Mouse (Mus musculus) neutrophil, adult 65 days (primary cell): Measurements from ENCODE around the gene Gm7980. TPM values are rescaled to one million over a fixed set of nuclear protein-coding genes. Genes with fewer than 3 reads are reported as not detected.

Experiments used
- total RNA-seq: library from RNA; stranded (reverse); gene quantifications from 2 replicates; pipeline ENCODE4 v1.2.4, GENCODE M21; 2023

Gm7980 gene
- not detected in 2 replicates for total RNA-seq

GRCm38 (mm10) chr14:41907190-41907589 lies at the start of gene Gm7980:
Gm7980 (minus strand) TSS chr14:41907290.

GRCm38 (mm10) chr14:41943695-41944094 lies 36.6 kb upstream of the Gm7980 start, which contains the start of gene 1700024B05Rik:
1700024B05Rik (plus strand) TSS chr14:41943995.

DNA sequence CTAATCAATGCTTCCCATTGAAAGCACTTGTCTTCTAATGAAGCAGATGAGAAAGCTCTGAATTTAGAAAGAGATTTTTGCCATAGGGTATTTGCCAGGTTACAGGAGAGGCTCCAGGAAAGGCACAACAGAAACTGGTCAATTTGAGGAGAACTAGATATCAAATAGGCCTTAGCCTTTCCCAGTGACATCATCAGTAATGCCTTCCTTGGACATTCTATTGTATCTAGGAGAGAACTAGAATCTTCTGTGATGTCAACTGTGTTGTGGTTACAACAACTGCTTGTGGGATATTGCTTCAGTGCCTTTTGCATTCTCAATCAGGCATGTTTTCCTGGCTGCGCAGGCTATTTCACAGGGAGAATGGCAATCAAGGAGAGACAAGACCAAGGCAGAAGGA lies 17.6 kb upstream of the Gm7980 start, which contains the start of gene 1700049E17Rik1:
Gene 1700049E17Rik1, plus strand, starts transcription at position 301 of the 400 bp plus-strand sequence.

Other genes with a start within 250 kb of the Gm7980 start
- gene Gm8068, start 205.4 kb downstream of the Gm7980 start, total RNA-seq, result not detected in 2 replicates
- gene Gm7929, start 156.7 kb downstream of the Gm7980 start, total RNA-seq, result not detected in 2 replicates
- gene Gm47189, start 134.8 kb downstream of the Gm7980 start, total RNA-seq, result not detected in 2 replicates
- not detected in 2 replicates for gene 1700049E17Rik1, start 17.7 kb upstream of the Gm7980 start, total RNA-seq
- not detected in 2 replicates for gene 1700024B05Rik, start 36.7 kb upstream of the Gm7980 start, total RNA-seq
- gene Gm6401, start 60.6 kb upstream of the Gm7980 start, total RNA-seq, result not detected in 2 replicates
- not detected in 2 replicates for gene Gm3543, start 76.0 kb upstream of the Gm7980 start, total RNA-seq
- not detected in 2 replicates for gene Gm7951, start 210.1 kb upstream of the Gm7980 start, total RNA-seq